Mouse (Mus musculus): ENCODE measurements around the gene Ankle2.

GRCm38 (mm10) chr5:110276910-110277309 lies 46.1 kb downstream of the Ankle2 start:
- TF ChIP-seq EP300 (IDR thresholded peaks at IDR 0.05) (no peak), CTCF (IDR thresholded peaks at IDR 0.05) (no peak)
